Mouse (Mus musculus) thymus, postnatal 4 days (tissue): ENCODE results near the gene Rhbdd1.

Experiments used
- DNase-seq: peaks from one replicate; pipeline ENCODE4 v3.0.0; 2021

Rhbdd1 gene

DNA sequence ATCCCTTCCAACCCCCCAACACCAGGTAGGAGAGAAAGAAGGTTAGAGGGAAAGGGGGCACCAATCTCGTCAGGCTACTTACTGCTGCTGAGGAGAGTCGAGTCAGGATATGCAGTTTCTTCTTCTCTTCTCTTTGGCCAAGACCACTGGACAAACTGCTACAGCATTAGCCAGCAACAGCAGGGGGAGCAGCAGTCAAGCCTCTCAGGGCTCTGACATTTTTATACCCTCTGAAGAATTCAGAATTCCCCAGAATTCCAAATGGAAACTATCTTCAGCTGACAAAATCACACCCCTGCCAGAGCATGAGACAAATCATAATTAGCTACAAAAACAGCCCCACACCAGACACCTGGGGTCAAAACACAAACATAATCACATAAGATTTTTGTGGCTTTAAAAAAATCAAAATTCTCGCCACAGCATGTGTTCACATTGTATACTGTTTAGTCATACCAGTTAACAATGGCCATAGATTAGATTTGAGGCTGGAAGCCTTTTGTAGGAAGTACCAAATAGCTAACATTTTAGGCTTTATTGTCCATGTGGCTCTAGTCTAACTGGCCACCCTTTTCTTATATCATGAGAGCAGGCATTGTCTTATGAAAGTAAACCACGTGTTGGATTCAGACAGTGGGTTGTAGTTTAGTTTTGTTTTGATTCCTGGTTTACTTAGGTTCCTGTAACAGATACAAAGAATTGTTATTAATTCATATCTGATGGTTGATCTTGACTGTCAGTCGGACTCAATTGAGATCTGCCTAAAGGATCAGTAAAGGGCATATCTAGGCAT is 55.6 kb downstream of the Rhbdd1 start:
- DNase-seq = no peak

DNA sequence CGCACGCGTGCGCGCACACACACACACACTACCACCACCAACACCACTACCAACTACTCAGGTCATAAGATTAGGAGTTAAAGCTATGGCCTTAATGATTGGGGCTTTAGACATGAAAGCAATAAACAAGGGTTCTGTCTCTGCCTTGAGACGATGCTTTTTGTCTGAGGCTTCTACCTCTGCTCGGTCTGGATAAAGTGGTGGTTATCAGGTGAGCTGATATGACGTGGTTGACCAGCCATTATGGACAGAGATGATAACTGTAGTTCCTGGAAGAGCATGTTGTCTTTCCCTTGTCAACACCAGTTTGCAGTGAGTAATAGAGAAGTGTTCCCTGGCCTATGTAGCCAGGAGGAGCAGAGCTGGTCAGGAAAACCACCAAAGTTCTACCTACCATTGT is 57.7 kb downstream of the Rhbdd1 start:
- no peak for DNase-seq

DNA sequence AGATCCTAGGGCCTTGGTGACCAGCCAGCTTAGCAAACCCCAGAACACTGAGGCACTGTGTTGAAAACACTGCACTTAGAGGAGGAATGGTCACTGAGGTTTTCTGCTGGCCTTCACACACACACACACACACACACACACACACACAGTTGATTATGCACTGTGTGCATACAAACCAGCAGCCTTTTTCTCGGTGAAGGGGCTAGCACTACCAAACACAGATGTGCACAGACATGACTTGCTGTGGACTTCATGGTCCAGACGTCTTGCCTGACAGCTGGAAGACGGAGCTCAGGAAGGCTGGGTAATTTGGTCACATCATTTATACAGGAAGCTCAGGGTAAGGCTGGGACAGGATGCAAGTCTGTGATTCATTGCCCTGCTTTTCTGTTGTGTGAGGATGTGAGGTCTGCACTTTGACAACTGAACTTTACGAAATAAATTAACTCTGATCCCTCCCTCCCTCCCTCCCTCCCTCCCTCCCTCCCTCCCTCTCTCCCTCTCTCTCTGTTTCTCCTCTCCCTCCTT is 58.6 kb downstream of the Rhbdd1 start:
- no peak for DNase-seq

DNA sequence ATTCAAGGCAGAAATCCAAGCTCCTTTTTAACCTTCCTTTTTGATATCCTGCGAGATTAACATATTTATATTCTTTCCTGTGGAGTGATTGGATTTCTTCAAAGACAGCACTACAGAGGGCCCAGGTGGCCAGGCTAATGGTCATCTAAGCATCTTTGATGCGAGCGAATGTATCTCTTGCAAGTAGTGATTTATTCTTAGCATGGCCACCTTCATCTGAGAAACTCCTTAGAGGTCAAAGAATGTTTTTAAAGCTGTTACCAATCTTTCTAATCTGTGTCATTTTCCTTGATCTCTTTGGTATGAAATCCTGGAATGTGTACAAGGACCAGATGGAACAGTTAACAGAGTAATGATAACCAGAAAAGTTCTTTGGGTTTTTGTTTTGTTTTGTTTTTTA is 59.2 kb downstream of the Rhbdd1 start:
- DNase-seq = no peak

DNA sequence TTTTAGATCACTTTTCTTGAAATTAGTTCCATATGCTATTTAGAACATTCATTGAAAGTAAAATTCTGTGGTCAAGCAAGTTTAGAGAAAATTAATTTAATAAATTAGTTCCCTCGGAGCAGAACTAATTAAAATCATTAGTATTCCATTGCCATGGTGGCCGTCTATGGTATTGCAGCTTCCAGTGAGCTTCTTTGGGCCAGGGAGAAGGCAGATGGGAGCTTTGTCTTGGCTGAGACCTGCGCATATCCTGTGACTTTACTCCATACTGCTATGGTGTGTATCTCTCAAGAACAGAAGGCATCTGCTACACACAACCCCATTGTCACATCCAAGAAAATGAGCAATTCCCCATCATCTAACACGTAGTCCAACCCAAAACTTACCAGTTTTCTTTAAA is 65.7 kb downstream of the Rhbdd1 start:
- no peak for DNase-seq

DNA sequence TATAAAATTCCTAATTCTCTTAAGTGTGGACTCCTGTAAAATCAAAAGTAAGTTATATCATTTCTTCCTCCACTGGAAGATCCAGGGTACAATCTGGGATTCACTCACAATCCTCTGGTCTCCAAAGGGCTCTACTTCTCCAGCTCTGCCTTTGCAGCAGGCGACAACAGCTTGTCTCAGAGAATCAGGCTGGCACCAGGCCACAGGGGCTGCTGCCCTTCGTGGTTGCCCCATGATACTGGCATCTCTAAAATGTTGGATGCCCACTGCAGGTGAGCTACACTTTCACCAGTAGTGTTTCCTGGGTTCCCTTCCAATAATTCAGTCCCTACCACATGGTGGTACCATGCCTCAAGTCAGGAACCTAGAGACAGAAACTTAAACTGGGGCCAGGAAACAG is 67.9 kb downstream of the Rhbdd1 start:
- no peak for DNase-seq

DNA sequence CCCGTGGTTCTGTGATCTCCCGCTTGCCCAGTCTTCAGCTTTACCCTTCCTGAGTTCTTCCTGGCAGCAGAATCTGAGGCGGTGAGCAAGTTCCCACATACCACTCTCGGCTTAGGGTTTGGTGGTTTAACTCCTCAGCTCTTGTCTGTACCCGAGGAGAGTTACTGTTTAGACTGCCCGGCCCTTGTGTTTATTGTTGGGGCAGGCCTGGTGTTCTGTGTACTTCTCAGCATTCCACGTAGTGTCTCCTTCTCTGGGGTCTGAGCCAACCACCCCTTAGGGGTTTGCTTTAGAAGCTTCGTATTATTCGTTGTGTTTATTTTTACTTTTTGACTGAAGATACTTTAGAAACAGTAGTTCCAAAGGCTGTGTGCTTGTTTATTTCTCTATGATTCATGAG is 68.8 kb downstream of the Rhbdd1 start:
- no peak for DNase-seq

DNA sequence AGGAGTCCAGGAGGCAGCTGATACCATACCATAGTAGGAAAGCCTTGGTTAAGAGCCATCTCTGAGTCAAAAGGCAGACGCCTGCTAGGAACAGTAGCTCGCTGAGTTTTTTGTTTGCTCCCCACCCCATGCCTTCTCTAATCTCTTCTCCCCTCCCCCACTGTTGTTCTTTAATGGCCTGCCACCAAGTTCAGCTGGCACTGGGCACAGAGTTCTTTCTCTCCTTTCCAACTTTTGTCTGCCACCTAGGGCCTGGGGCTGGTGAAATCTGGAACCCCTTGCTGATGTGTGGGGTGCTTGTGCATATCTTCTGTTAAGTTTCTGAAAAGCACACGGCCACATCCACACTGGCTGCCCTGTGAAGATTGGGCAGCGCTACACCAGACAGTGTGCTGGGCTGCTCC is 69.6 kb downstream of the Rhbdd1 start:
- no peak for DNase-seq

DNA sequence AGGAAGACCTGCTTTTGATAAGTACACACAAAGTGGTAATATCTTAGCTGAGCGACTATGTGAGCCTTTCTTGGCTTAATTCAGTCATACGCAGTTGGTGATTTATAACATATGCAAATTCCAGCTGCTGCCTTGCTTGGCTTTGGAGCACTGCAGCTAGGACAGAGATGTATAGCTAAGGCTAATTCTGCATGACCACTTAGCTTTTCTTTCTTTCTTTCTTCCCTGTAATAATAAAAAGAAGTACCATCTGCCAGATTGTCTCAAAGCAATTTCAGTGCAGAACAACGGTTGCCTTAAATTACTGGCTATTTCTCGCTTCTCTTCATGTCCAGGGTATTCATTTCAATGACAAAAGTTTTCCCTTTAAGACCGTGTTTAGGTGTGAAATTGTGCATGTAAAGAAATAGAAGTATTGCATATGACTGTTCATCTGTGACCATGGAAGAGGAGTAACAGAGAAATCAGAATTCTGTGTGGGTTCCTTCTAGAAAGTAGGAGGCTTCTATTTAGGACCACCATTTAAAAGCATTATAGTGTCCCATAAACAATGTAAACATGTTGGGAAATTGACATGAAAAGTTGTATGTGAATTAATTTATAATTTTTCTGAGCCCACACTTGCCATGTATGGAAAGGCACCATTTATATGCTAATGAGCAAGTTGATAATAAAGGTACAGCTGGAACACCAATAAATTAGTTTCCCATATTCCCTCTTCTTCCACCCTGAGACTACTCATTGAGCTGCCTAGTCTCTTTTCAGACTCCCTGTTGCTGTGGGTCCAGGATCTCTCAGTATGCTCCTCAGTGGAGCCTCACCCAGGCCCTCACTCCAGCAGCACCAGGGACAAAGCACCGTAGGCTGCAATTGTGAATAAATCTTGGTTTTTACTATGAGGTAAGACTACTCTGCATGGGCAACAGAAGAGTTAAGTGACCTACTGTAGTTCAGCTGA is 70.8 kb downstream of the Rhbdd1 start:
- no peak for DNase-seq

DNA sequence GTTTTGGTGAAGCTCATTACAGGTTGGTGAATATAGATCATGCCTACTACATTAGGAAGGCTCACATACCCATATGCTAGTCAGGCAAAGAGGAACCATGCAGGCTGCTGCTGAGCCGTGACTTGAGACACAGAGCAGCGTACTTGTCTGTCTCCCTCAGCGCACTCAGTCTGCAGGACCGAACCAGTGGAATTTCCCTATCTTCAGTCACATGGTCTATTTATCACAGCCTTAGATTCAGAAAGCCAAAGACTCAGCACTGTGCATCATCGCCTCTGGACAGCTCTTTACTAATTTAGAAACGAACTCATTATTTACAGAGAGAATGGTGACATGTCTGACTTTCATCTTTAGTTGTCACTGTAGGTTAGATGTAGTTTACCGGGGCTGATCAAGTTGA is 73.1 kb downstream of the Rhbdd1 start:
- no peak for DNase-seq

DNA sequence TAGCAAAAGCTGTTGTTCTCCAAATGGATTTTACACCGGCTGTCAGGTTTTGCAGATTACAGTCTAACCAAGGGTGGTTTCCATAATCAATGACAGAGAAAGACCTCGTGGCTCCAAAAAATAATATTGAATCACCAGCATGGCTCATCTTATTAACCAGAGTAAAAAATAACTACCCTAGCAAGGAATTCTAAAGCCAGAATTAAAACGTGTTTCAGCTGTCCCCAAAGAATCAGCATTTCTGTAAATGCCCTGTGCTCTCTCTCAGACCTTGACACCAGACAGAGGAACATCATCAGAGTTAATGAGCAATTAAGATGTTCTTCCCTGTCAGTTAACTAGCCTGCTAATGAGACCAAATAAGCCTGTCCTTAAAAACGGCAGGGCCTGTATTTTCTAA is 79.1 kb downstream of the Rhbdd1 start:
- DNase-seq = no peak

DNA sequence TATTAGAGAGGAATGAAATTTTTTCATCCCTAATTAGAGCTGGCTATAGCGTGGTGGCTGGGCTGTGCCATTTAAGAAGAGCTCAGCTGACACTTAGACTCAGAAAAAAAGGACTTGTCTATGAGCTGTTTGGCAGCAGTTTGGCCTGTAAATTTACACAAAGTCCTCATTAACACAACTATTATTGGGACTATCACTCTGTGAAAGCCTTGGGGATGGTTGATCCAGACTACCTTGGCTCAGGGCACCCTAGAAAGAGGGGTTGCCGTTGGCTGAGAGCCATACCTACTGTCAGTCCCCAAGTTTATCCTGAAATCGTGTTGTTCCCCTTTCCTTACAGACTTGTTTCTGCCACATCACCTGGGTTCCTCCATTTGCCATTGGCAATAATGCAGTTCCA is 91.5 kb downstream of the Rhbdd1 start:
- DNase-seq = no peak

DNA sequence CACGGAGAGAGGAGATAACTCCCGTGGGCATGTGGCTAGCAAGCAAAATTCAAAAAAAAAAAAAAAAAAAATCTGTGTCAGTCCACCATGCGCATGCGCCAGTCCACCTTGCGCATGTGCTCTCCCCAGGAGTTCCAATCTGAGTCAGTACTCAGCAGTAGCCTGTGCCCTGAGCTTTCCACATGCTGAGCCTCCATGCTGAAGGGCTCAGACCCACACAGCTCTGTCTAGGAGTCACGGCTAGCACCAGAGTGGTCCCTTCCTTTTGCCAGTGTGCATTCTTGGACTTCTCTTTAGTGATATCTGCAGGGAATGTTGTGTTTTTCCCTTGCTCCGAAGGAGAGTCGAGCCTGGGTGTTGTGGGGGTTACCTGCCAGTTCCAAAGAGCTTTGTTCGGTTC is 93.0 kb downstream of the Rhbdd1 start:
- no peak for DNase-seq

DNA sequence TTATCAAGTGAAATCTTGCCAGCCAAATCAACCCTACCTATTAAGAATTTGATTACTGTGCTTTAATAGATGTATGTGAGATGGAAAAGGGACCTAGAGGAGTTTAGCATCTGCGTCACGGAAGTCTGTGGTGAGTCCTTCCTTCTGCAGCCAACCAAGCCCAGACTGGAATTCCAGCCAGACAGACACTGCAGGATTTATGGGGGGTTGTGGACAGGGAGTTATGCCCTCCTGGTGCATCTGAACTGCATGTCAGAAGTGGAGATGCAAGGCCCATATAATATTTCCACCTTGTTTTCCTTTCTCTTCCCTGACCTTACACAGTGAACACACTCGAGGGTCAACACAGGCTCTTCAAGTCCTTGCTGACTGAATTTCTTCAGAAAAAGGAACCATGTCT is 94.3 kb downstream of the Rhbdd1 start:
- no peak for DNase-seq

DNA sequence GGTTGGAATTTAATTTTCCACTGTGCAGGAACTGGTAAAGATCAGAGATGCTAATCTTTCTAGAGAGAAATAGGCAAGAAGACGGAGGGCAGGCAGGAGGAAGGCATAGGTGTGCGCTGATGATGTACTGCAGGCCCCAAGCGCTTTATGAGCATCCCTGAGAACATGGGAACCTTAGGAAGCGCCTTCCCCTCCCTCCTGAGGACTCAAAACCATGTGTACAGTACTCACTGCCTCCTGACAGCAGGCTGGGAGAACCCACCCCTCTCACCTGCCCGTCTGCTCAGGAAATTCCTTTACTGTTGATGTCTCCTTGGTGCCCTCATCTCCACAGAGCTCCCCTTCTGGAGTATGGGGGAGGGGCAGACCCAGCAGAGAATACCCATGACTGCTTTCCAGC is 95.3 kb downstream of the Rhbdd1 start:
- DNase-seq = no peak

DNA sequence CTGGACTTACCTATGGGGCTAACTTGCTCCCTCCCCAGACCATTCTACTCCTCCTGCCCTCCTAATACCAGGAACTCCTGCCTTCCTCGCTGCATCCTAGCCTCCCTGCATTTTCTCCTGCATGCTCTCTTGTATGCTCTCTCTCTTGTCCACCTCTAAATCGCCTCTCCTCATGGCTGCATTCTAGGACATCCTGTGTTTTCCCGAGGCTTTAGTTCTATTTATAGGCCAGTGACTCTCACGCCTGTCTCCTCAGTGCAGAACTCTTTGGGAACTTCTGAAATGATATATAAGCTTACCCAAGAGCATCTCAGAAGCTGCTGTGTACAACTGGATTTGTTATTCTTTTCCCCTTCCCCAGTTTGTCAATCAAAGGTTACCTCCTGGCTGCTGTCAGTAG is 95.8 kb downstream of the Rhbdd1 start:
- DNase-seq = no peak

DNA sequence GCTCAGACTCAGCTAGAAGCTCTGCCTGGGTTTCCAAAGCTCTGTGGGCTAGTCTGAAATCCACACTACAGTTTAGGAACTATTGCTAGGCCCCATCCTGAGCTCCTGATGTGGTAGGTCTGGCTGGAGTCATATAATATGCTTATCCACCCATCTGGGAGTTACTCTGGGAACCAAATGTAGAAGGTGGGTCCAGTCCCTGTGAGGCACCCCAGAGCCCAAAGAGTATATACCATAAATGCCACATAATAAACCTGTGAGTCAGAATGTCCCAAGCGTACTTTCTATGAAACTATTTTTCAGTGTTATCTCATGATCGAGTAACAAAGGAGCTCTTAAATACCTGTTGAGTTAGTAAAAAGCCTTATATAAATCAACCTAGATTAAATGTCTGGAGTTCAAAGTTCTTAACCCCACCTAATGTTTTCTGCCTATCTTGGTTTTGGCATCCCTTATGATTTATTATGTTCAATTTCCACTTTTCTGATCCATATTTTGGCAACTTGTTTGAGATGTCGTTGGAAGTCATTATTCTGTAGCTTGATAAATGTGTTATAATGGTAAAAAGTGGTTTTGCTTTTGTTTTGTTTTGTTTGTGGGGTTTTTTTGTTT is 98.3 kb downstream of the Rhbdd1 start:
- DNase-seq = no peak

DNA sequence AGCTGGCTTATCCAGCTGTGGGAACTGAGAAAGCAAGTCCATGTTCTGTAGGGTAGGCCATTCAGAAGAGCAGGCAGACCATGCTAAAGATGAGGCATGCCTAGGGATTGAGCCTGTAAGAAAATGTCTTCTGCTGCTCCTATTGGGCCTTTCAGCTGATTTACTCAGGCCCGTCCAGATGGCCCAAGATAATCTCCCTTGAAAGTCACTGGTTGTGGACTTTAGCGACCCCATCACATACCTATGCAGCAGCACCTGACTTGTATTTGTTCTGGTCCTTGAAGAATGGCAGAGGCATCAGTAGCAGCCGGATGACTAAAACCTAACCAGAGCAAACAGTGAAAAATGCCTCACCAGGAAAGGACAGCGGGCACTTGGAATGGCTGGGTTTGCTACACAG is 99.4 kb downstream of the Rhbdd1 start:
- DNase-seq = no peak

DNA sequence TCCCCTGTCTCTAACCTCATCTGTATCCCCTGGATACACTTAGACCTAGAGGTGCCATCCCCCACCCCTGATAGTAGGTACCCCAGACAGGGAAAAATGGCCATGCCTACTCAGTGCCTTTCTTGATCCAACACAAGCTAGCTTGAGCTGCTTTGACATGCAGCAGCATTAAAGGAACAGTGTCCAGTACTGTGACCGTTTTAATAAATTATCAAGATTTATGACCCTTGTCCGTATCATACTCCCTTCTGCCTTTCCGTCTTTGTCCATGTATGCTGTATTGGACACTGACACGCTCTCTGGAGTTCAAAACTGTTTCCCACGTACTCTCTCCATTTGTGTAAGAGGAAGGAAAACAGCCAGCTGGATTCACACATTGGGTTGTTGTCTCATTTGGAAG is 111.5 kb downstream of the Rhbdd1 start:
- no peak for DNase-seq

DNA sequence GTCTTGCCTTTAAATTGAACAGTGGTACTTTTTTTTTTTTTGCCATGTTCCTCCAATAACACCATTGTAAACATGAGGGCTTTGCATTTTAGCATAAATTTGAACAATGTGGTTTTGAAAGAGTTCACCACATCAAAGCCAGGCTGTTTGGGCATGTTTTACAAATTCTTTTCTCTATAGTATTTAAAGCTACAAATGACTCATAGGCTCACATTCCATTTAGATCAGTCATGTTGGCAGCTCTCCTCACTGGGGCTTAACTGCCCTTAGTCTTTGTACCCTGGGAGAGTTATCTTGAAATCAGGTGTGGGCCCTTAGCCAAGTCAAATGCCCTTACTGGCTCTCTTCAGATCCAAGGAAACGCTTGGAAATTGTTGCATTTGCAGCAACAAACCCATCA is 112.8 kb downstream of the Rhbdd1 start:
- no peak for DNase-seq

DNA sequence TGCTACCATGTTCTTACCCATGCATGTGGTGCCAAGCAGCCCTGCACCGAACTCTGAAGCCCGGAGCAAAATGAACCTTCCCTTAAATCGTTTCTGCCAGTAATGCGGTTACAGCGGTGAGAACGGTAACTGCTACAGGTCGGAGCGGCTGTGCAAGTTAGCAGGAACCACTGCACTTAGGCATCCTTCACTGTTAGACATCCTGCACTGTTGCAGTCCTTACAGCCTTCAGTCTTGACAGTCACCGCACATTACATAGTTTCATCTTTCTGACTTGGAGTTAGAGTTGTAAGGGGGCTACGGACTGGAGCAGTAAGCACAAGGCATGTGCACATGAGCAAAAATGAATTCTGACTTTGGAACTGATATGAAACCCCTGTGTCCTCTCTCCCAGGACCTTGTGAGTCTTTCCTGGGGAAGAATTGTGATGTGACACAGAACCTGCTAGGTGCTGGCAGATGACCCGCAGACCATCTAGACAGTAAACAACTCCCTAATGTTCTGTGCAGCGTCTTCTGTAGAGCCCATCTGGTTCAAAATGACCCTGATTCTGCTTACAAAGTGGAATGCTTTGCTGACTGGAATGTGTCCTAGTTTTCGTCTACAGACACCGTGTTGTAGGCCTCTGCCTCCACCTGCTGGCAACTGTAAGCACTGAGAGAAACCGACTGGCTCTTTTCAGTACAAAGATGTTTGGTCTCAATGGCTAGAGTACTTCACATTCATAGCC is 116.8 kb downstream of the Rhbdd1 start:
- DNase-seq = peak; percentile 60

DNA sequence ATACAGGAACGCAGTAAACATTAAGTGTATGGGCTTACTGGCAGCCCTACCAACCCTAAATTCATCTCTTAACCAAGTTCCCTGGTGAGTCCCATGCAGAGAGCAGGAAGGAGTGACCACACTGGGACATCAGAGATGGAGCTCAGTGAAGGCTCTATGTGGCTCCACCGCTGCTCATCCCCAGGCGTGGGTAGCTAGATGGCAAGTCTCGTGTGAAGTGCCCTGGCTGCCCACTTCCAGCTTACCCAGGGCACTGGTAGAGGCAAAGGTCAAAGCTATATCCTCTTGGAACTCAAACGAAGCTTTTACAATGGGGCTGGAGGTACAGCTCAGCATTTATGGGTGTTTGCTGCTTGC is 117.4 kb downstream of the Rhbdd1 start:
- DNase-seq = no peak

DNA sequence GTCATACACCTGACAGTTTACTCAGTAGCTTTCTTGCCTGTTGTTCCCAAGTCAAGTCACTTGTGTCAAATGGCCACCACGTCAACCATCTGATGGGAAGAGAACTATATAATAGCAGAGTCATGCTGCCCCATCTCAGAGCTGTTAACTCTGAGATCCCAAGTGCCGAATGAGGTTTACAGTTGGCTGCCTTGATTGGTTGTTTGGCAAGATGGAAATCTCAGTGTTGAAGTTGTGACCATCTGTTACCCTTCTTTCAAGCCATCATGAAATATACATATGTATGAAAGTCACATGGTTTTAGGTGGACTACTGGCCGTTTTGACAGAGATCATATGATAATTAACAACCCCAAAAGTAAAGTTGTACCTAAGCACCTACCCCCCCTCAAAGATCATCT is 121.0 kb downstream of the Rhbdd1 start:
- no peak for DNase-seq
